Mouse (Mus musculus): ENCODE results near the gene Zfp456. TPM values are rescaled to one million over a fixed set of nuclear protein-coding genes. Genes with fewer than 3 reads are reported as not detected.
"Not testable (repeated sequence)": the region's sequence is repeated elsewhere in the genome, so short reads cannot be mapped to it uniquely, and the experiment has no call there.

The Zfp456 gene
- 0.62 and 0.86 TPM in 2 replicates for polyA plus RNA-seq (2016; fragmentation: Nextera tagmentation; extraction: Ambion mirVana)

GRCm38 (mm10) chr13:67375050-67375911 lies at the start of gene Zfp456, which contains the start of gene Gm28041:
Gene Zfp456 (minus strand): TSS chr13:67375810.
Gene Gm28041 (minus strand): TSS chr13:67375733.
- 23% methylated on average over 15 of the region's 15 CpGs for WGBS
- H3K9me3 ChIP-seq; H3K4me1 ChIP-seq; H3K36me3 ChIP-seq (replicated peaks); H3K27me3 ChIP-seq (ENCODE audit: poor library complexity, severe bottlenecking): not testable (repeated sequence)
- Histone ChIP-seq H3K27ac (peak within 1 kb of the TSS; percentile 54; the same call in 1 of the 2 replicates), H3K4me3 (peak within 1 kb of the TSS; percentile 51)
- DNase-seq (ENCODE audit: extremely low spot score, low spot score): peak; percentile 49

DNA sequence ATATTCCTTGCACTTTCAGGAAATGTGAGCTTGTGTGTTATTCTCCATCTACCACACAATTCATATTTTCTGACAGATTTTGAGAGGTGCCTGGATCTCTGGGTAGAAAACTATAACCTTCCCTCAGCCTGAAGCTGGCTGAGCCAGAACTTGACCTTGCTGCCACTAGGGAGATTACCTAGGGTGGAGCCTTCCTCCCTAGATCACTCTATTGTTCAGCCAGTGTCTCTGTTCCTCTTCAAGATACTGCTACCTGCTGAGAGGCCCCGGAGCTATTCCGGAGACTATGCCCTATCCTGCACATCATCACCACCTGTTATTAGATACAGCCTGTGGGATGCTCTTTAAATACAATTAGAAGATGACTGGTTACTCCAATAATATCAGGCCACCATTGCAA lies 46.9 kb upstream of the Zfp456 start:
- H3K4me1 ChIP-seq: peaks cover 15% of the 10 kb centered on the region
- H3K9me3 ChIP-seq; H3K27ac ChIP-seq; H3K36me3 ChIP-seq (replicated peaks); H3K4me3 ChIP-seq; H3K27me3 ChIP-seq (ENCODE audit: poor library complexity, severe bottlenecking); DNase-seq (ENCODE audit: extremely low spot score, low spot score): not testable (repeated sequence)
- WGBS: 75% methylated on average over 2 of the region's 2 CpGs

DNA sequence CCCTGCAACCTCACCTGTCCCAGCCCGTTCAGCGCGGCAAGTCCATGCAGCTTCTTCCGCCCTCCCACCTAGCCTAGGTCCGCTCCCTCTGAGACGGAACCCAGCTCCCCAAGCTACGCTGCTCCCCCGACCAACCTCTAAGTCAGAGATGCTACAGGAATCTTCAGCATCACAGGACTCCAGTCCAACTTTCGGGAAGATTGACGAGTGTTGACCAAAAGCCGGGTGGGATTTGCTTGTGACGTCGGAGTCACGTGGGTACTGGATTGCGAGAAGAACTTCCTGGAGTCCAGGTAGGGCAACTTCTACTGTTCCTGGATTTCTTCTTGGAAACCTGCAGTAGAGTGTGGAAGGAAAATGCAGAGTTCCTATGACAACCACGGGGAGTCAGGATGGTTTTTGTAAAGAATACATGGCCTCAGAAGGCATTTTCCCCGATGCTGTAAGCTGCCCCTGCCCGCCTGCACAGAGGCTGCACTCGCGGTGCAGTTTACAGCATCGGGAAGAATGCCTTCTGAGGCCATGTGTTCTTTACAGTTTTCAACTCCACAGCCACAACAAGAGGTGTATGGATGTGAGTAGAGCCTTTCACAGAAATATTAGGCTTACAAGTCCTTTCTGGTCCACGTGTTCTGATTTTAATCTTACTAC lies 45.7 kb upstream of the Zfp456 start, which contains the start of gene Zfp459:
TSS of gene Zfp459 (minus strand) at position 212 of the 651 bp plus-strand sequence.
- Histone ChIP-seq H3K4me3 (peak within 1 kb of the TSS; percentile 71), H3K27me3 (ENCODE audit: poor library complexity, severe bottlenecking) (no peaks in the 10 kb centered on the region), H3K4me1 (peaks cover 15% of the 10 kb centered on the region), H3K36me3 (replicated peaks) (no peaks in the 10 kb centered on the region), H3K27ac (peak within 1 kb of the TSS; percentile 79), H3K9me3 (no peaks in the 10 kb centered on the region)
- WGBS: 3% methylated on average over 22 of the region's 22 CpGs
- DNase-seq (ENCODE audit: extremely low spot score, low spot score): peak; percentile 72

DNA sequence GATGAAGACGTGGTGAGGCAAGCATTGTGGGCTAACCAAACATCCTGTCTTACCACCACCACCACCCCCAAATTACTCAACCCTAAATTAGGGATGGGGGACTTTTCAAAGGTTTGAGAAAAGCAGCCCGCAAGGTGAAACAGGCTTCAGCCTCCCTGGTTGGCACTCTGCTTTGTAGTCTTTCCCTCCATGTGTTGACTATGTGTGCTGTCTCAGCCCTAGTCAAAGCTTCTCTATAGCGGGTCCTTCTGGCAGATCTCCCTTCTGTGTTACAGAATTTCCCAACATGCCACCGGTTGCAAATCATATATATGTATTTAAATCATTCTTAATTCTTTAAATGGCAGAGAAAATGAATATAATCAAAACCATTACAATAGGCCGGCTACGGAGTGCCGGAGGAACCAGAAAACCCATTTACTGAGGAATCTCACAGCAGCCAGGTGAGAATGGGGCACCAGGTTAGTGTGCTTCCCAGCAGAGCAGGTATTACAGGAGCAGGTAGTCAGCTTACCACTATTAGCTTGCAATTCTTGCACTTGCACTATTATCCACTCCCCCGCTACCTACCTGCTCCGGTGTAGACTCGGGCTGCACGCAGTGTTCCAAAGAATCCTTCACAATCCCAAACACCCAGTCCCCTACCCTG lies 45.1 kb upstream of the Zfp456 start:
- 34% methylated on average over 11 of the region's 11 CpGs for WGBS
- no peak for DNase-seq (ENCODE audit: extremely low spot score, low spot score)

GRCm38 (mm10) chr13:67416811-67417210 lies 41.2 kb upstream of the Zfp456 start:
- DNase-seq (ENCODE audit: extremely low spot score, low spot score): no peak
- 92% methylated on average over 3 of the region's 3 CpGs for WGBS
- Histone ChIP-seq H3K4me3 (no peak overlapping the region), H3K27me3 (ENCODE audit: poor library complexity, severe bottlenecking) (no peaks in the 10 kb centered on the region), H3K27ac (no peak overlapping the region), H3K9me3 (no peaks in the 10 kb centered on the region), H3K4me1 (peaks cover 10% of the 10 kb centered on the region), H3K36me3 (replicated peaks) (no peaks in the 10 kb centered on the region)

More for the DNA sequence above, 45.1 kb upstream of the Zfp456 start:
- H3K9me3 ChIP-seq: no peaks in the 10 kb centered on the region
- peaks cover 15% of the 10 kb centered on the region for H3K4me1 ChIP-seq
- H3K27me3 ChIP-seq (ENCODE audit: poor library complexity, severe bottlenecking): no peaks in the 10 kb centered on the region
- no peaks in the 10 kb centered on the region for H3K36me3 ChIP-seq (replicated peaks)
- H3K4me3 ChIP-seq: peak overlapping the region; percentile 71
- H3K27ac ChIP-seq: peak overlapping the region; percentile 79

GRCm38 (mm10) chr13:67415759-67416158 lies 40.1 kb upstream of the Zfp456 start:
- no peaks in the 10 kb centered on the region for H3K27me3 ChIP-seq (ENCODE audit: poor library complexity, severe bottlenecking)
- no peak overlapping the region for H3K27ac ChIP-seq
- no peak overlapping the region for H3K4me3 ChIP-seq
- 91% methylated on average over 6 of the region's 6 CpGs for WGBS
- DNase-seq (ENCODE audit: extremely low spot score, low spot score): no peak
- H3K36me3 ChIP-seq (replicated peaks): no peaks in the 10 kb centered on the region
- no peaks in the 10 kb centered on the region for H3K9me3 ChIP-seq
- H3K4me1 ChIP-seq: peaks cover 3% of the 10 kb centered on the region

GRCm38 (mm10) chr13:67413634-67414033 lies 38.0 kb upstream of the Zfp456 start:
- not testable (repeated sequence) for H3K4me1 ChIP-seq; H3K27me3 ChIP-seq (ENCODE audit: poor library complexity, severe bottlenecking); H3K9me3 ChIP-seq; DNase-seq (ENCODE audit: extremely low spot score, low spot score); H3K4me3 ChIP-seq; H3K36me3 ChIP-seq (replicated peaks); H3K27ac ChIP-seq
- 82% methylated on average over 3 of the region's 3 CpGs for WGBS

- 5% methylated on average over 14 of the region's 16 CpGs for WGBS
- H3K9me3 ChIP-seq; H3K36me3 ChIP-seq (replicated peaks); H3K27me3 ChIP-seq (ENCODE audit: poor library complexity, severe bottlenecking); H3K4me1 ChIP-seq: not testable (repeated sequence)
- Histone ChIP-seq H3K4me3 (peak within 1 kb of the TSS; percentile 67), H3K27ac (peak within 1 kb of the TSS; percentile 78)
- DNase-seq (ENCODE audit: extremely low spot score, low spot score): peak; percentile 62
These were observed 23.7 kb upstream of the Zfp456 start, which contains the start of gene Zfp429 for GRCm38 (mm10) chr13:67399183-67399903. Gene Zfp429 (minus strand): TSS chr13:67399819.

DNA sequence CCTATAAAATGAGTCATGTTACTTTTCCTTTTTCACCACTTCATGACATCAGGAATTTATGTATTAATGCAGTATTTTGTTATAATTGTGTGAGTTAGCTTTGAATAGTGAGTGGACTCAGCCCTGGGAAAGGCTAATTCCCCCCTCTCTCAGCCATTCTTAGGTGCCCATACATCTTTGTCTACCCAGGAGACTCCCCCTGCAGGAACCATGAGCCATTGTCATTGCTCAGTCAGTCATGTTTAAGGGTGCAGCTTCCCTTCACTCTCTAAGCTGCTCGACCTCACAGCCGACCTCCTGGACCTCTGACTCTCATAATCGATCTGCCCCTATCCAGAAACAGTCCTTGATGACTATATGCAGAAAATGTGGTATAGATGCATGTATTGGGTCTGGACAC lies 645 bp upstream of the Zfp456 start:
- H3K36me3 ChIP-seq (replicated peaks); H3K27me3 ChIP-seq (ENCODE audit: poor library complexity, severe bottlenecking); H3K4me1 ChIP-seq; DNase-seq (ENCODE audit: extremely low spot score, low spot score); H3K27ac ChIP-seq; H3K4me3 ChIP-seq; H3K9me3 ChIP-seq: not testable (repeated sequence)
- WGBS: 67% methylated on average over 3 of the region's 3 CpGs

DNA sequence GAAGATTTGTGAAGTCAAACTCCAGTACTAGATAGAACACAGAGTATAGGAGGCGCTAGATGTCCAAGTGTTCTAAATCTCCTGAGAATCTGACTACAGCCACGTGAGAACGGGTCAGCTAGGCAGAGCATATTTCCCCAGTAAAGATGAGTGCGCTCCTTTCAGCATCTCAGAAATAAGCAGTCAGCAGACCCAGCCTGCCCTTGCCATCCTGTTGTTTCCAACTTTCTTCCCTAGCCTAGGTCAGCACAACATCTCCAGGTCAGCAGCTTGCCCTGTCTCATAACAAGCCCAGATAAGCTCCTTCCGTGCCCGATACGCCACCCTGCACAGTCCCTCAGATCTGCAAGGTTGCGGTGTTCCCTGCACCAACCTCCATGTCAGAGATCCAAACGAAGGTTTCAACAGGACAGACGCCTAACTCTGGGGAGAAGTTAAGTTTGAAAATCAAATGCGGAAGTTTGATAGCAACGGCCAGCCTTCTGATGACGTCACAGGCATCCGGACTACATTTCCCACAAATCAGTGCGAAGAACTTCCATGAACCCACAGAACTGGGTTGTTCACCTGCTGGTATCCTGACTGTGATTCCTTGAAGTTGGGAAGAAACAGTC lies 15.4 kb downstream of the Zfp456 start, which contains the start of the genes Gm28044 and Zfp953:
TSS of gene Gm28044 (minus strand) at position 406 of the 614 bp plus-strand sequence.
TSS of gene Zfp953 (minus strand) at position 475 of the 614 bp plus-strand sequence.
- Histone ChIP-seq H3K4me1 (peaks cover 12% of the 10 kb centered on the region), H3K9me3 (no peaks in the 10 kb centered on the region), H3K27ac (peak within 1 kb of the TSS; percentile 85), H3K36me3 (replicated peaks) (no peaks in the 10 kb centered on the region), H3K4me3 (peak within 1 kb of the TSS; percentile 79), H3K27me3 (ENCODE audit: poor library complexity, severe bottlenecking) (no peaks in the 10 kb centered on the region)
- peak; percentile 78 for DNase-seq (ENCODE audit: extremely low spot score, low spot score)
- WGBS: under 1% methylated on average over 15 of the region's 15 CpGs

DNA sequence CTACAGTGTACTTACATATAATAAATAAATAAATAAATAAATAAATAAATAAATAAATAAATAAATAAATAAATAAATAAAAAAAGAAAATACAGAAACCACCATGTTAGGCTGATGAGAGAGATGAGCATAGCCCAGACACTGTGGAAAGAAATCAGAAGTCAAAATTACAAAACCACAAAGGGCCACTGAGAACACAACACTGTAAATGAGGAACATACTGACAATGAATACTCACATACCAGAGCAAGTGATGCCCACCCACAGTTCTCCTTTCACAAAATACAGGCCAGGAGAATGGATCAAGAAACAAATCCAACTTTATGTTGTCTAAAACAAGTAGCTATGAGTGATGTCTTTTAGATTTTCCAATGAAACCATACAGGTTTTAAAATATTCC lies 23.8 kb downstream of the Zfp456 start:
- Histone ChIP-seq H3K27me3 (ENCODE audit: poor library complexity, severe bottlenecking) (no peaks in the 10 kb centered on the region), H3K36me3 (replicated peaks) (no peaks in the 10 kb centered on the region), H3K4me1 (no peaks in the 10 kb centered on the region), H3K9me3 (no peaks in the 10 kb centered on the region), H3K4me3 (no peak overlapping the region), H3K27ac (no peak overlapping the region)
- DNase-seq (ENCODE audit: extremely low spot score, low spot score): no peak

DNA sequence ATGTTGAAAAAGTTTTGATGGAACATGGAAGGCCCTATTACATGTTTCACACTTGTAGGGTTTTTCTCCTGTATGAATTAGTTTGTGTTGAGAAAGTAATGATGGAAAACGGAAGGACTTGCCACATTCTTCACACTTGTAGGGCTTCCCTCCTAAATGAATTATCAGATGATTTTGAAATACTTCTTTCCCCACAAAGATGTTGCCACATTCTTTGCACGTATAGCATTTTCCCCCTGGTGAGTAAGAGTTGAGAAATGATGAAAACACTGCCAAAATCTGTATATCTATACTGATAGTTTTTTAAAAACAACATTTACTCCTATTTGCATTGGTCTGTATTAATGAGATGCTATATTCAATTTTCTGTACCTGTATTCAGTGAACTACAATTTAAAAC lies 32.2 kb downstream of the Zfp456 start:
- no peak for DNase-seq (ENCODE audit: extremely low spot score, low spot score)
- Histone ChIP-seq H3K27ac (no peak overlapping the region), H3K9me3 (no peaks in the 10 kb centered on the region), H3K4me3 (no peak overlapping the region), H3K27me3 (ENCODE audit: poor library complexity, severe bottlenecking) (no peaks in the 10 kb centered on the region), H3K36me3 (replicated peaks) (peaks cover 3% of the 10 kb centered on the region; the same call in 1 of the 2 replicates), H3K4me1 (no peaks in the 10 kb centered on the region)
- 94% methylated on average over 2 of the region's 2 CpGs for WGBS
